Mouse (Mus musculus): ENCODE results near the gene Gnat1. TPM values are rescaled to one million over a fixed set of nuclear protein-coding genes. Genes with fewer than 3 reads are reported as not detected.

Gene Gnat1
- polyA plus RNA-seq, 2 experiments from 2014 or later = 1.1 TPM; not detected in 1

GRCm38 (mm10) chr9:107699376-107699980 is 20.0 kb upstream of the Gnat1 start:
- ATAC-seq = no peak

GRCm38 (mm10) chr9:107698611-107699190 is 19.2 kb upstream of the Gnat1 start:
- ATAC-seq = no peak

GRCm38 (mm10) chr9:107697811-107698521 is 18.5 kb upstream of the Gnat1 start:
- ATAC-seq = no peak

- no peak for ATAC-seq
These were observed 17.5 kb upstream of the Gnat1 start for GRCm38 (mm10) chr9:107696845-107697610.

GRCm38 (mm10) chr9:107696106-107696479 is 16.6 kb upstream of the Gnat1 start:
- ATAC-seq = no peak

- ATAC-seq = no peak
These were observed 16.1 kb upstream of the Gnat1 start for GRCm38 (mm10) chr9:107695441-107696105.

- no peak for ATAC-seq
These were observed 15.1 kb upstream of the Gnat1 start for GRCm38 (mm10) chr9:107694627-107695026.

- no peak for ATAC-seq
These were observed 14.0 kb upstream of the Gnat1 start for GRCm38 (mm10) chr9:107693433-107693987.

- no peak for ATAC-seq
These were observed 13.3 kb upstream of the Gnat1 start for GRCm38 (mm10) chr9:107692785-107693184.

GRCm38 (mm10) chr9:107690391-107690790 is 10.9 kb upstream of the Gnat1 start:
- no peak for ATAC-seq

GRCm38 (mm10) chr9:107688939-107689338 is 9.4 kb upstream of the Gnat1 start:
- no peak for ATAC-seq

GRCm38 (mm10) chr9:107688415-107688814 is 8.9 kb upstream of the Gnat1 start:
- no peak for ATAC-seq

- ATAC-seq = no peak
These were observed 5.9 kb upstream of the Gnat1 start for GRCm38 (mm10) chr9:107685231-107685981.

- ATAC-seq = no peak
These were observed 2.9 kb upstream of the Gnat1 start for GRCm38 (mm10) chr9:107682405-107682804.

GRCm38 (mm10) chr9:107678861-107679260 is 651 bp downstream of the Gnat1 start:
- ATAC-seq = no peak

- ATAC-seq = peak; percentile 44
These were observed 1.5 kb downstream of the Gnat1 start for GRCm38 (mm10) chr9:107677819-107678526.

- ATAC-seq = no peak
These were observed 2.3 kb downstream of the Gnat1 start for GRCm38 (mm10) chr9:107677091-107677784.

GRCm38 (mm10) chr9:107676302-107676701 is 3.2 kb downstream of the Gnat1 start:
- no peak for ATAC-seq

GRCm38 (mm10) chr9:107675671-107676301 is 3.7 kb downstream of the Gnat1 start:
- ATAC-seq = peak; percentile 57

Data from activated CD4-positive, CD25-positive, alpha-beta regulatory T cell, adult 4 months (primary cell).